Mouse (Mus musculus) B cell, adult 2 months (primary cell): ENCODE measurements around the gene Gm8011.
"Not testable (repeated sequence)": the region's sequence is repeated elsewhere in the genome, so short reads cannot be mapped to it uniquely, and the experiment has no call there.

Source experiments
- DNase-seq, 2 experiments: peaks; one replicate each; pipeline ENCODE4 v3.0.0; 2022

The Gm8011 gene

DNA sequence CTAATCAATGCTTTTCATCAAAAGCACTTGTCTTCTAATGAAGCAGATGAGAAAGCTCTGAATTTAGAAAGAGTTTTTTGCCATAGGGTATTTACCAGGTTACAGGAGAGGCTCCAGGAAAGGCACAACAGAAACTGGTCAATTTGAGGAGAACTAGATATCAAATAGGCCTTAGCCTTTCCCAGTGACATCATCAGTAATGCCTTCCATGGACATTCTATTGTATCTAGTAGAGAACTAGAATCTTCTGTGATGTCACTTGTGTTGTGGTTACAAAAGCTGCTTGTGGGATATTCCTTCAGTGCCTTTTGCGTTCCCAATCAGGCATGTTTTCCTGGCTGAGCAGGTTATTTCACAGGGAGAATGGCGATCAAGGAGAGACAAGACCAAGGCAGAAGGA, at the start of gene Gm8011:
Gene Gm8011, plus strand, starts transcription at position 301 of the 400 bp plus-strand sequence.
- not testable (repeated sequence) for DNase-seq

DNA sequence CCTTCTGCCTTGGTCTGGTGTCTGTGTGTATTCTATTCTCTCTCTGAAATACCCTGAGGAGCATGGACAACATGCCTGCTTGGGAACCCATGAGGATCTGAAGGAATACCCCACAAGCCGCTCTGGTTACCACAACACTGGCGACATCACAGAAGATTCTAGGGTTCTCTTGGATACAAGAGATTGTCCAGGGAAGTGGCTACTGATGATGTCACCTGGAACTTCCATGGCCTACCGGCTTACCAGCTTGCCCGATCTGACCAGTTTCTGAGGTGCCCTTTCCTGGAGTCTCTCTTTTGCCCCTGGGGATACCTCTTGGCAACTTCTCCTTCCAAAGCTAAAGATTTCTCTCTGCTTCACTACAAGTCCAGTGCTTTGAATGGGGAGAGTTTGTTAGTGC, 24.1 kb upstream of the Gm8011 start, which contains the start of gene Gm8005:
Gene Gm8005, minus strand, starts transcription at position 101 of the 400 bp plus-strand sequence.
- DNase-seq = not testable (repeated sequence)

DNA sequence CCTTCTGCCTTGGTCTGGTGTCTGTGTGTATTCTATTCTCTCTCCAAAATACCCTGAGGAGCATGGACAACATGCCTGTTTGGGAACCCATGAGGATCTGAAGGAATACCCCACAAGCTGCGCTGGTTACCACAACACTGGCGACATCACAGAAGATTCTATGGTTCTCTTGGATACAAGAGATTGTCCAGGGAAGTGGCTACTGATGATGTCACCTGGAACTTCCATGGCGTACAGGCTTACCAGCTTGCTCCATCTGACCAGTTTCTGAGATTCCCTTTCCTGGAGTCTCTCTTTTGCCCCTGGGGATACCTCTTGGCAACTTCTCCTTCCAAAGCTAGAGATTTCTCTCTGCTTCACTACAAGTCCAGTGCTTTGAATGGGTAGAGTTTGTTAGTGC, 38.6 kb downstream of the Gm8011 start, which contains the start of gene Gm8020:
Gene Gm8020, minus strand, starts transcription at position 101 of the 400 bp plus-strand sequence.
- DNase-seq = not testable (repeated sequence)
